Mouse (Mus musculus) thymus, postnatal 25 days (tissue): ENCODE results near the gene Etv3.
A peak's percentile ranks its signal among the peaks of the same experiment; 100 is the strongest.
"Not testable (repeated sequence)": the region's sequence is repeated elsewhere in the genome, so short reads cannot be mapped to it uniquely, and the experiment has no call there.

Source experiments
- DNase-seq: peaks from one replicate; pipeline ENCODE4 v3.0.0; 2022

Gene Etv3

GRCm38 (mm10) chr3:87525043-87525836, at the start of gene Etv3:
Etv3 (plus strand) TSS chr3:87525407.
- DNase-seq = peak; percentile 92

- DNase-seq = not testable (repeated sequence)
Observed at GRCm38 (mm10) chr3:87477948-87478347, 47.3 kb upstream of the Etv3 start.

GRCm38 (mm10) chr3:87478596-87478995, 46.6 kb upstream of the Etv3 start:
- not testable (repeated sequence) for DNase-seq

GRCm38 (mm10) chr3:87479230-87479629, 46.0 kb upstream of the Etv3 start:
- not testable (repeated sequence) for DNase-seq

- no peak for DNase-seq
Observed at GRCm38 (mm10) chr3:87487392-87487791, 37.8 kb upstream of the Etv3 start.

- DNase-seq = no peak
Observed at GRCm38 (mm10) chr3:87487911-87488310, 37.3 kb upstream of the Etv3 start.

- no peak for DNase-seq
Observed at GRCm38 (mm10) chr3:87498266-87498665, 26.9 kb upstream of the Etv3 start.

GRCm38 (mm10) chr3:87499072-87499471, 26.1 kb upstream of the Etv3 start:
- peak; percentile 73 for DNase-seq

GRCm38 (mm10) chr3:87500088-87501055, 24.8 kb upstream of the Etv3 start:
- peak; percentile 62 for DNase-seq

GRCm38 (mm10) chr3:87501151-87501550, 24.1 kb upstream of the Etv3 start:
- no peak for DNase-seq

- DNase-seq = no peak
Observed at GRCm38 (mm10) chr3:87502771-87503170, 22.4 kb upstream of the Etv3 start.

GRCm38 (mm10) chr3:87504330-87504729, 20.9 kb upstream of the Etv3 start:
- DNase-seq = no peak

- DNase-seq = no peak
Observed at GRCm38 (mm10) chr3:87504749-87505425, 20.3 kb upstream of the Etv3 start.

- no peak for DNase-seq
Observed at GRCm38 (mm10) chr3:87506456-87507416, 18.5 kb upstream of the Etv3 start.

GRCm38 (mm10) chr3:87508205-87508901, 16.9 kb upstream of the Etv3 start:
- DNase-seq = peak; percentile 83

- no peak for DNase-seq
Observed at GRCm38 (mm10) chr3:87509061-87509460, 16.1 kb upstream of the Etv3 start.

GRCm38 (mm10) chr3:87510832-87511231, 14.4 kb upstream of the Etv3 start:
- no peak for DNase-seq

GRCm38 (mm10) chr3:87511971-87512765, 13.0 kb upstream of the Etv3 start:
- DNase-seq = peak; percentile 23

- DNase-seq = no peak
Observed at GRCm38 (mm10) chr3:87515567-87516081, 9.6 kb upstream of the Etv3 start.

GRCm38 (mm10) chr3:87518425-87518824, 6.8 kb upstream of the Etv3 start:
- no peak for DNase-seq
